Mouse (Mus musculus): ENCODE results near the gene Gm49368. TPM values are rescaled to one million over a fixed set of nuclear protein-coding genes. Genes with fewer than 3 reads are reported as not detected.
"Not testable (repeated sequence)": the region's sequence is repeated elsewhere in the genome, so short reads cannot be mapped to it uniquely, and the experiment has no call there.

Gene Gm49368
- total and polyA plus RNA-seq, 2 experiments from 2014 or later = not detected

DNA sequence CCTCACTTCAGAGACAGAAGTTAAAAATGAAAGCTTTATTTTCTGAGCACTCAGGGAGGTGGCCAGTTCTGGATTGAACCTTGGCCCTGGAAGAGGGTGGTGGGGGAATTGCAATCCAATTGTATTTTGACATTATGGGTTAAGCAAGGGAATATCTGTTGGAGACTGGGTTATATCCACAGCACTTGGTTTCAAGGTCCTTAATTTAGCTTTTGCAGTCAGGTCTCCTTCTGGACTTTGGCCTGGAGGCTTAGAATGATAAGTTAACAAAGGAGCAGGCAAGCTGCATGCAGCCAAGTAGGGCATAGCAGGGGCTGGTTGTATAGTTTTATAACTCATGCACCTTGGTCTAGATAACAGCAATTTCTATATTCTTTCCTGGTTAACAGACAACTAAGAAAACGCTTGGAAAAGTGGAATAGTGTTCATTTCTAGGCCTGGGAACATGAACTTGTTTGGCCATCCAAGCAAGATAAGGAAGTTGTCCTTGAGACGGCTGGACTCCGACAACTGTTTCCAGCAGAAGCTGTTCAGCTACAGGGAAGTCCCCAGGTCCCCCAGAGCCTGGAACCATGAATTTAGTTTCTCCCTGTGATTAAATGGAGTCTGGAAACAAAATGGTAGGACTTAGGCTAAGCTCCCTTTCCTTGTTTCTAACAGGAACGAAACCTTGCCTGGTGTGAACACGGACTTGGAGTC lies 30.0 kb upstream of the Gm49368 start:
- Histone ChIP-seq H3K9me3 (replicated peaks; ENCODE audit: control insufficient read depth, low read length) (no peaks in the 10 kb centered on the region), H3K9ac (replicated peaks; ENCODE audit: low read depth, low read length) (no peak overlapping the region), H3K27me3 (ENCODE audit: control insufficient read depth, insufficient read depth, low read length) (no peaks in the 10 kb centered on the region), H3K4me3 (ENCODE audit: low read depth, low read length) (no peak overlapping the region), H3K4me2 (ENCODE audit: low read depth, low read length) (no peak overlapping the region), H3K27ac (ENCODE audit: low read depth) (no peak overlapping the region), H3K36me3 (replicated peaks; ENCODE audit: control insufficient read depth, insufficient read depth, low read length) (no peaks in the 10 kb centered on the region), H3K4me1 (ENCODE audit: control insufficient read depth, insufficient read depth) (no peaks in the 10 kb centered on the region)
- 59% methylated on average over 5 of the region's 5 CpGs for WGBS
- ATAC-seq (ENCODE audit: insufficient read depth, low read depth) (no peak), DNase-seq (ENCODE audit: low spot score) (no peak)
- no peak for TF ChIP-seq CTCF (IDR thresholded peaks at IDR 0.05; ENCODE audit: low read depth)
- no peak for TF ChIP-seq EP300 (IDR thresholded peaks at IDR 0.05; ENCODE audit: low read depth)

DNA sequence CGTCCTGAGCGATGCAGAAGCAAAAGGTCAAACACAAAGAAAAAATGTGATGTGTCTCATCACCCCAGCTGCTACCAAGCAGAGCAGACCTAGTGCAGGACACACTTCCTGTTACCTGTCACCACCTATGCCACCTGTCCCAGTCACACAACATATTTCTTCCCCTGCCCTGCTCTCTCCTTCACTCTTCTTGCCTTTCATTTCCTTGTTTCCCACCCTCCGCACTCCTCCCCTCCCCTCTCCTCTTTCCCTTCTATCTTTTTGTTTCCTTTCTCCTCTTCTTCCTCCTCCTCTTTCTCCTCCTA lies 29.5 kb upstream of the Gm49368 start:
- H3K9ac ChIP-seq (replicated peaks; ENCODE audit: low read depth, low read length) = no peak overlapping the region
- H3K4me1 ChIP-seq (ENCODE audit: control insufficient read depth, insufficient read depth) = no peaks in the 10 kb centered on the region
- ATAC-seq (ENCODE audit: insufficient read depth, low read depth) (no peak), DNase-seq (ENCODE audit: low spot score) (no peak)
- no peak overlapping the region for H3K4me3 ChIP-seq (ENCODE audit: low read depth, low read length)
- H3K27ac ChIP-seq (ENCODE audit: low read depth) = no peak overlapping the region
- no peak overlapping the region for H3K4me2 ChIP-seq (ENCODE audit: low read depth, low read length)
- WGBS = 84% methylated on average over 3 of the region's 3 CpGs
- H3K36me3 ChIP-seq (replicated peaks; ENCODE audit: control insufficient read depth, insufficient read depth, low read length) = no peaks in the 10 kb centered on the region
- no peaks in the 10 kb centered on the region for H3K27me3 ChIP-seq (ENCODE audit: control insufficient read depth, insufficient read depth, low read length)
- TF ChIP-seq EP300 (IDR thresholded peaks at IDR 0.05; ENCODE audit: low read depth) (no peak), CTCF (IDR thresholded peaks at IDR 0.05; ENCODE audit: low read depth) (no peak)
- H3K9me3 ChIP-seq (replicated peaks; ENCODE audit: control insufficient read depth, low read length) = no peaks in the 10 kb centered on the region

DNA sequence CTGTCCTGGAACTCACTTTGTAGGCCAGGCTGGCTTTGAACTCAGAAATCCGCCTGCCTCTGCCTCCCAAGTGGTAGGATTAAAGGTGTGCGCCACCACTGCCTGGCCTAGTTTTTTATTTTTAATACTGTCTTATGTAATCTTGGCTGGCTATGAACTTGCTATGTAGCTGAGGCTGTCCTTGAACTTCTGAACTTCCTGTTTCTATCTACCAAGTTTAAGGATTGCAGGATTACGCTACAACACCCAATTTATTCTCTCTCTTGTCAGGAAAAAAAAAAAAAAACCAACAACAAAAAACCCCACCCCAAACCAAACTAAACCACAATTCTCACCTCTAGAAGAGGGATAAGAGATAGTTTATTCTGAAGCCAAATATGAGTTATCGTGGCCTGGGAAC lies 28.9 kb upstream of the Gm49368 start:
- TF ChIP-seq CTCF (IDR thresholded peaks at IDR 0.05; ENCODE audit: low read depth) (no peak), EP300 (IDR thresholded peaks at IDR 0.05; ENCODE audit: low read depth) (no peak)
- Histone ChIP-seq H3K27ac (ENCODE audit: low read depth) (no peak overlapping the region), H3K4me3 (ENCODE audit: low read depth, low read length) (no peak overlapping the region), H3K36me3 (replicated peaks; ENCODE audit: control insufficient read depth, insufficient read depth, low read length) (no peaks in the 10 kb centered on the region), H3K4me1 (ENCODE audit: control insufficient read depth, insufficient read depth) (no peaks in the 10 kb centered on the region), H3K4me2 (ENCODE audit: low read depth, low read length) (no peak overlapping the region), H3K9me3 (replicated peaks; ENCODE audit: control insufficient read depth, low read length) (no peaks in the 10 kb centered on the region), H3K9ac (replicated peaks; ENCODE audit: low read depth, low read length) (no peak overlapping the region), H3K27me3 (ENCODE audit: control insufficient read depth, insufficient read depth, low read length) (no peaks in the 10 kb centered on the region)
- 85% methylated on average over 4 of the region's 4 CpGs for WGBS
- ATAC-seq (ENCODE audit: insufficient read depth, low read depth) (no peak), DNase-seq (ENCODE audit: low spot score) (no peak)

DNA sequence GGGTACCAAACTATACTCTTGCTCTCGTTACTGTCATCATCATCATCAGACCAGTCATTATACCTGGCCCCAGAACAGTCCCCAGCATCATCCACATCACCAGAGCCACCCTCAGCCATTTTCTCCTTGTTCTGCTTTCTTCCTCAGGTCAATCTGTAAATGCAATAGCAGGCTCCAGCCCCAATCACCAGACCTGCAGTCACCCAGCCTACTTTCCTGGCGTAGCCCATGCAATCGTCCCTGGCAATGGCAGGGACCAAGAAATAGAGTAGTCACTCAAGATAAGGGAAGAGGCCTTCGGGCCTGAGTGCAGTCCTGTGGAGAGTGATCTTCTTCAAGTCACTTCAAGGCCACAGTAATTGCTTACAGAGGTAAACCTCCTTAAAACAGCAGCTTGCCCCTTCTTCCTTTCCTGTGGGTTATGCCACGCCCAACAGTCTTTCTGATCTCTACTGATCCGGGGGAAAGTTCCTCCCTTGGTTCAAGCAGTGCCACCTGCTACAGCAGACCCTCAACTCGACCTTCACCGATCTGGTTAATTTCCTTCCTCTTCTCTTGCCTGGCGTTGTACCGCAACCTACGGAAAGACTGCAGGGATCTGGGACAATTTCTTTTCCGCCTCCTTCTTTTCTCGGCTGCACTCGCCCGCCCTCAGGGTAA lies 20.2 kb upstream of the Gm49368 start:
- not testable (repeated sequence) for H3K4me1 ChIP-seq (ENCODE audit: control insufficient read depth, insufficient read depth); ATAC-seq (ENCODE audit: insufficient read depth, low read depth); H3K27ac ChIP-seq (ENCODE audit: low read depth); H3K9ac ChIP-seq (replicated peaks; ENCODE audit: low read depth, low read length); H3K4me3 ChIP-seq (ENCODE audit: low read depth, low read length); H3K36me3 ChIP-seq (replicated peaks; ENCODE audit: control insufficient read depth, insufficient read depth, low read length); H3K4me2 ChIP-seq (ENCODE audit: low read depth, low read length); H3K9me3 ChIP-seq (replicated peaks; ENCODE audit: control insufficient read depth, low read length); H3K27me3 ChIP-seq (ENCODE audit: control insufficient read depth, insufficient read depth, low read length); DNase-seq (ENCODE audit: low spot score)
- WGBS = 72% methylated on average over 15 of the region's 15 CpGs

DNA sequence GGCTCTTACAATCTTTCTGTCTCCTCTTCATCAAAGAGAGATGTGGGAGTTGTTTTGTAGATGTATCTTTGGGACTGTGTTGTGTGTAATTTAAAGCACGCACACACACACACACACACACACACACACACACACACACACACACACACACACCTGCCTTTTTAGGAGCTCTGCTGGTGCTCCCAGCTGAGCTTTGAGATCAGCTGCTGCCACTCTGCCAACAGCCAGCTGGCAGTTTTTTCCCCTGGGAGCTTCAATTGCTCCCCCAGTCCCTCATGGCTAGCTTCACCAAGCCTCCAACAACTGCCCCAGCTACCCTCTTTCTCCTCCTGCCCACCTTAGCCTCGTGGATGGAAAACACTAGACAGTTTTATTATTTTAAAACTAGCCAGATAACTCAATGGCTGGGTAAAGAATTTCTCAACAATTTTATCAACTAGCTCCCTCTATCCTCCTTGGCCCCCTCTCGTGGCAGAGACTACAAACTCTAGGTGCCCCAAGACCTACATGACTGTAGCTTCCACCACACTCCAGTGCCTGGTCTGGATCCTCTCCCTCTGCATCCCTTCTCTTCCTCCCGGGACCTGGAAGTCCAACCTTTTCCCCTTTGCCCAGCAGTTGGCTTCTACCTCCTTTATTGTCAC lies 18.2 kb upstream of the Gm49368 start:
- WGBS = 58% methylated on average over 4 of the region's 4 CpGs
- no peak for TF ChIP-seq CTCF (IDR thresholded peaks at IDR 0.05; ENCODE audit: low read depth)
- no peak for TF ChIP-seq EP300 (IDR thresholded peaks at IDR 0.05; ENCODE audit: low read depth)

More for the DNA sequence above, 18.2 kb upstream of the Gm49368 start:
- ATAC-seq (ENCODE audit: insufficient read depth, low read depth) = no peak
- no peaks in the 10 kb centered on the region for H3K9me3 ChIP-seq (replicated peaks; ENCODE audit: control insufficient read depth, low read length)
- no peak overlapping the region for H3K4me2 ChIP-seq (ENCODE audit: low read depth, low read length)
- H3K9ac ChIP-seq (replicated peaks; ENCODE audit: low read depth, low read length) = no peak overlapping the region
- H3K27me3 ChIP-seq (ENCODE audit: control insufficient read depth, insufficient read depth, low read length) = no peaks in the 10 kb centered on the region
- no peak overlapping the region for H3K27ac ChIP-seq (ENCODE audit: low read depth)
- H3K4me1 ChIP-seq (ENCODE audit: control insufficient read depth, insufficient read depth) = 0 out of 2 replicates have a peak, but pooled peaks cover 5% of the 10 kb centered on the region
- DNase-seq (ENCODE audit: low spot score) = no peak
- no peaks in the 10 kb centered on the region for H3K36me3 ChIP-seq (replicated peaks; ENCODE audit: control insufficient read depth, insufficient read depth, low read length)
- H3K4me3 ChIP-seq (ENCODE audit: low read depth, low read length) = no peak overlapping the region

All from heart, postnatal 0 days (tissue).